Mouse (Mus musculus) mouse embryonic stem cell (cell line): Measurements from ENCODE around the gene Olfr308.
"Not testable (repeated sequence)": the region's sequence is repeated elsewhere in the genome, so short reads cannot be mapped to it uniquely, and the experiment has no call there.

ENCODE experiments used
- in situ Hi-C, 2 experiments: fragments of 300-500 bp; cut with MboI; formaldehyde crosslinking; loops; 1 replicate in 1 of 2; 3 replicates in 1 of 2; pipeline ENCODE4 v1.14.3; 2019 to 2020; ENCODE audit warnings: low sequenced_read_pairs in 2 of 2, low pct_unique_long_range_greater_than_20kb in 1 of 2, mixed read lengths in 1 of 2; ENCODE audit not compliant: unreplicated experiment in 1 of 2

Olfr308 gene

GRCm38 (mm10) chr7:86325530-86325929 lies at the start of gene Olfr308:
Gene Olfr308 (minus strand): TSS chr7:86325630.
- in situ Hi-C loops, result no loop called here

DNA sequence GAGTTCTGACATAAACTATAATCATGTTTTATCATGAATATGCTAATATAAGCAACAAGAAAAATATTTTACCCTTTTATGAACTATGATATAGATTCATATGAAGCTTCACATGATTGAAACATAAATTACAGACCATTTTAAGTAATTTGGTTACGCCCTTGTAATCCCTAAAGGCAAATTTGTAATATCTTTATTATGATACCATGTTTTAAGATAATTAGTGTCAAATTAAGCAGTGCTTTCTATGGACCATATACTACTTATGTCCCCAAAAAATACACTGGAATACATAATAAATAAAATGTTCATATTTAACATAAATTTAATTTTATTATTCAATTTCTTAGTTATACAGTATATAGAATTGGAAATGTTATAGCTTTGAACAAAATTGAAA lies 41.4 kb upstream of the Olfr308 start, which contains the start of gene Olfr305:
Gene Olfr305, minus strand, starts transcription at position 101 of the 400 bp plus-strand sequence.
- in situ Hi-C loops, result no loop called here

GRCm38 (mm10) chr7:86346296-86346695 lies 20.9 kb upstream of the Olfr308 start:
- in situ Hi-C loops, result not testable (repeated sequence)

DNA sequence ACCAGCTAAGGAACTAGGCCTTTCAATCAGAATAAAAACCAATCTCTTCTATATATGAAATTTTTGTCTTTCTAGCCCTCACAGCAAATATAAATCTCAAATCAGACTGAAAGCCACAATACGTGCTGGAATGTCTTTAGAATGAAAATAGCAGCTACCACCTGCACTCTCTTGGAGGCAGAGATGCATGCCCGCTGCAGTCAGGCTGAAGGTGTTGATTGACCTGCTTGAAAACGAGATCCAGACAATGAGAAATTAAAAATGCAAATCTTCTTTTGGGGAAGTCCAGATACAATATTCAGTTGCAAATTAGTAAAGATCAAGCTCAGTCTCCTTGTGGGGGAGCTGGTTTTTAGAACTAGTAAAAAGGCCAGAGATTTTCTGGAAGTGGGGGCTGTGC lies 18.8 kb upstream of the Olfr308 start:
- in situ Hi-C loops, result no loop called here

GRCm38 (mm10) chr7:86342881-86343565 lies 17.6 kb upstream of the Olfr308 start:
- in situ Hi-C loops, result no loop called here

DNA sequence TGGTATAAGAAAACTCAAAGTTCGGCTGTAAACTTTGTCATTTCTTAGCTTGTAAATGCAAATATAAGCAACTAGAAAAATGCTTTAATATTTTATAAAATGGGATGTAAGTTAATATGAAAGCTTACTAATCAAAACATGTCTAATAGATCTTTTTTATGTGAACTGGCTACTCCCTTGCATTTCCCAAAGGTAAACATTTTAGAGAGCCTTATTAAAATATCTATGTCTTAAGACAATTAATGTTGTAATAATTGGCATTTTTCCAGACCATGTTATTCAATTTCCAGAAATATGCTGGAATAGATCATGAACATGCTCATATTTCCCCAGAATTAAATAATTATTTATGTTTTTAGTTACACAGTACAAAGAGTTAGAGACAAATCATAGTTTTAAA lies 12.1 kb upstream of the Olfr308 start, which contains the start of gene Olfr307:
Gene Olfr307, minus strand, starts transcription at position 101 of the 400 bp plus-strand sequence.
- in situ Hi-C loops, result no loop called here

- in situ Hi-C loops, result no loop called here
Observed at GRCm38 (mm10) chr7:86321323-86321722, 4.1 kb downstream of the Olfr308 start.

- in situ Hi-C loops, result no loop called here
Observed at GRCm38 (mm10) chr7:86313608-86314007, 11.8 kb downstream of the Olfr308 start, which contains the start of gene Olfr309. Gene Olfr309 (minus strand): TSS chr7:86313708.

DNA sequence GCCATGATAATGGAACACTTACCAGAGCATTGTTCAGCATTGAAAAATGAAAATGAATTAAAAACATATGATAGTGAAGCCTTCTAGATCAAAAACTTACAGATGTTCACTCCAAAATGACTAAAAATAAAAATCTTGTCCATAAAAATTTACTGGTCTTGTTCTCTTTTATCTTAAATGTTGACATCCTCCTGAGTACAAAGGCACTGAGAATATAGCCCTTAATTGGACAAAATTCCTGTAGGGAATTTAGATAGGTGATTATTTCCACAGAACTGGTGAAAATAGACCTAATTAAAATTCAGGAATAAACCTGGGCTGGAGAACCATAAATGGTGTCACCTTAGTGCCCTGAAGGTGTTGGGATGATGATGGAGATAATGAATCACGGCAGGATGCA lies 48.4 kb downstream of the Olfr308 start, which contains the start of gene Olfr310:
Gene Olfr310, minus strand, starts transcription at position 101 of the 400 bp plus-strand sequence.
- in situ Hi-C loops, result no loop called here
